10 mouse cellular contexts compared by ENCODE assay signal in the genomic region with DNA sequence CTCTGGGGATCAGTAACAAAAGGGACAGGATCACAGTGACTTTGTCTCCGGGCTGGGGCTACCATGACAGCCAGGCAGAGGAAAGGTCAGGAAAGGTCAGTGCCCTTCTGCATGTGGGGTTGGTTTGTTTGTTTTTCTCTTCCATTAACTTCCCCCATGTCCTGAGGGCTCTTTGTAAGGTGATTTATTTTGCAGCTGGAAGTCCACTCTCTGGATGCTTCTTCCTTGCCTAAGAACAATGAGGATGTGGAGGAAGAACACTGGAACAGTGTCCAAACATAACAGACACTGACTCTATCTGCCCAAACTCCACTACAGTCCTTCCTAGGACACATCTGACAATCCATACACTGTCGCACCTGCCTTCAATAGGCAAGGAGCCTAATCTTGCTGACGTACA.
DNase-seq lines count a peak whose midpoint lies in the region; ATAC-seq and TF ChIP-seq lines count a peak whose summit lies in the region.
"Had no signal": no experiment of that assay in that cellular context is flagged by ENCODE, and none has a peak within 500 bp of the region (broad histone marks: within the 10 kb centered on the region; RNA-seq: fewer than 3 reads in every experiment).

No protein-coding gene starts in this region.

- intact Hi-C loops in heart, adult 2 months (cut with DNase I) = loop anchor here (1.0 to 5.0 kb wide), 3 partner anchors 70 to 229 kb away; a partner anchor contains a TSS

- 38% methylated on average over 3 of the region's 3 CpGs for WGBS in heart, adult 2 months
- WGBS in heart, embryonic 12.5 days = 27% methylated on average over 3 of the region's 3 CpGs
- WGBS in lung, postnatal 0 days = 43% methylated on average over 3 of the region's 3 CpGs
- WGBS in lung, adult 2 months = 50% methylated on average over 3 of the region's 3 CpGs
- 40% methylated on average over 3 of the region's 3 CpGs for WGBS in heart, postnatal 0 days
- 22% methylated on average over 3 of the region's 3 CpGs for WGBS in neural tube, embryonic 12.5 days

- peaks cover 5% of the 10 kb centered on the region for H3K36me3 ChIP-seq in heart, adult 2 months (ENCODE audit: control insufficient read depth, insufficient read depth, low read length)
- no peaks in the 10 kb centered on the region for H3K36me3 ChIP-seq in heart, embryonic 12.5 days
- no peaks in the 10 kb centered on the region for H3K36me3 ChIP-seq in lung, postnatal 0 days (ENCODE audit: insufficient read depth, low read length)
- no peaks in the 10 kb centered on the region for H3K36me3 ChIP-seq in heart, postnatal 0 days (replicated peaks; ENCODE audit: control insufficient read depth, insufficient read depth, low read length)
- H3K36me3 ChIP-seq in neural tube, embryonic 12.5 days = no peaks in the 10 kb centered on the region
- H3K36me3 ChIP-seq: intestine, embryonic 15.5 days had no signal

- no peak overlapping the region for H3K4me3 ChIP-seq in heart, adult 2 months
- no peak overlapping the region for H3K4me3 ChIP-seq in heart, embryonic 12.5 days
- no peak overlapping the region for H3K4me3 ChIP-seq in lung, postnatal 0 days (ENCODE audit: low read depth, low read length)
- H3K4me3 ChIP-seq in lung, adult 2 months (replicated peaks; ENCODE audit: extremely low read depth, low read depth, low read length) = no peak overlapping the region
- H3K4me3 ChIP-seq in heart, postnatal 0 days (ENCODE audit: low read depth, low read length) = no peak overlapping the region
- no peak overlapping the region for H3K4me3 ChIP-seq in neural tube, embryonic 12.5 days
- H3K4me3 ChIP-seq: intestine, embryonic 15.5 days had no signal

- DNase-seq in heart, adult 2 months = peak; percentile 33 to 47
- peak; percentile 22 for DNase-seq in lung, postnatal 0 days (ENCODE audit: low spot score)
- no peak for DNase-seq in lung, adult 2 months
- peak; percentile 36 for DNase-seq in heart, postnatal 0 days (ENCODE audit: low spot score)
- DNase-seq in cerebellum, postnatal 10 days = no peak
- DNase-seq in thymus, adult 18-20 months = no peak

- no peaks in the 10 kb centered on the region for H3K27me3 ChIP-seq in heart, adult 2 months (ENCODE audit: control insufficient read depth, insufficient read depth, low read length)
- no peaks in the 10 kb centered on the region for H3K27me3 ChIP-seq in heart, embryonic 12.5 days (replicated peaks)
- no peaks in the 10 kb centered on the region for H3K27me3 ChIP-seq in lung, postnatal 0 days (replicated peaks; ENCODE audit: insufficient read depth, low read length)
- H3K27me3 ChIP-seq in heart, postnatal 0 days (ENCODE audit: control insufficient read depth, insufficient read depth, low read length) = no peaks in the 10 kb centered on the region
- no peaks in the 10 kb centered on the region for H3K27me3 ChIP-seq in neural tube, embryonic 12.5 days (replicated peaks)
- H3K27me3 ChIP-seq: intestine, embryonic 15.5 days had no signal

- no peaks in the 10 kb centered on the region for H3K9me3 ChIP-seq in heart, embryonic 12.5 days (replicated peaks)
- no peaks in the 10 kb centered on the region for H3K9me3 ChIP-seq in lung, postnatal 0 days (ENCODE audit: low read length)
- no peaks in the 10 kb centered on the region for H3K9me3 ChIP-seq in heart, postnatal 0 days (replicated peaks; ENCODE audit: control insufficient read depth, low read length)
- no peaks in the 10 kb centered on the region for H3K9me3 ChIP-seq in neural tube, embryonic 12.5 days
- H3K9me3 ChIP-seq: intestine, embryonic 15.5 days had no signal

- TF ChIP-seq CTCF in heart, adult 2 months (IDR thresholded peaks at IDR 0.05) = no peak
- no peak for TF ChIP-seq CTCF in lung, postnatal 0 days (IDR thresholded peaks at IDR 0.05)
- no peak for TF ChIP-seq CTCF in lung, adult 2 months (IDR thresholded peaks at IDR 0.05; ENCODE audit: insufficient read depth, low read length)
- TF ChIP-seq CTCF in heart, postnatal 0 days (IDR thresholded peaks at IDR 0.05; ENCODE audit: low read depth) = no peak

- H3K4me1 ChIP-seq in heart, adult 2 months (ENCODE audit: control insufficient read depth, insufficient read depth, low read length) = peaks cover 8% of the 10 kb centered on the region
- peaks cover 13% of the 10 kb centered on the region for H3K4me1 ChIP-seq in heart, embryonic 12.5 days (replicated peaks)
- H3K4me1 ChIP-seq in lung, postnatal 0 days (ENCODE audit: insufficient read depth, low read depth, low read length) = no peaks in the 10 kb centered on the region
- H3K4me1 ChIP-seq in lung, adult 2 months (ENCODE audit: control insufficient read depth, insufficient read depth, low read length) = peaks cover 4% of the 10 kb centered on the region
- H3K4me1 ChIP-seq in heart, postnatal 0 days (ENCODE audit: control insufficient read depth, insufficient read depth) = 0 out of 2 replicates have a peak, but pooled peaks cover 3% of the 10 kb centered on the region
- no peaks in the 10 kb centered on the region for H3K4me1 ChIP-seq in neural tube, embryonic 12.5 days
- H3K4me1 ChIP-seq: intestine, embryonic 15.5 days had no signal

- H3K4me2 ChIP-seq in heart, embryonic 12.5 days = no peak overlapping the region
- H3K4me2 ChIP-seq in lung, postnatal 0 days (replicated peaks; ENCODE audit: low read depth, low read length) = no peak overlapping the region
- H3K4me2 ChIP-seq in heart, postnatal 0 days (ENCODE audit: low read depth, low read length) = no peak overlapping the region
- H3K4me2 ChIP-seq in neural tube, embryonic 12.5 days (replicated peaks) = no peak overlapping the region
- H3K4me2 ChIP-seq: intestine, embryonic 15.5 days had no signal

- TF ChIP-seq EP300 in heart, adult 2 months (IDR thresholded peaks at IDR 0.05; ENCODE audit: insufficient read depth, low read depth, low read length) = 0 out of 2 replicates have a peak, but pooled peaks have one; percentile 45
- no peak for TF ChIP-seq EP300 in lung, postnatal 0 days (IDR thresholded peaks at IDR 0.05)
- 0 out of 2 replicates have a peak, but pooled peaks have one; percentile 42 for TF ChIP-seq EP300 in heart, postnatal 0 days (IDR thresholded peaks at IDR 0.05; ENCODE audit: low read depth)

- peak; percentile 33; the same call in 1 of the 2 replicates for TF ChIP-seq POLR2A in heart, adult 2 months (IDR thresholded peaks at IDR 0.05; ENCODE audit: insufficient read depth, low read depth, low read length)
- no peak for TF ChIP-seq POLR2A in lung, adult 2 months (IDR thresholded peaks at IDR 0.05; ENCODE audit: borderline replicate concordance, extremely low read depth, low read depth, low read length)

- peak overlapping the region; percentile 18; the same call in 1 of the 2 replicates for H3K27ac ChIP-seq in heart, adult 2 months
- no peak overlapping the region for H3K27ac ChIP-seq in heart, embryonic 12.5 days (ENCODE audit: poor library complexity, severe bottlenecking)
- no peak overlapping the region for H3K27ac ChIP-seq in lung, postnatal 0 days (ENCODE audit: low read length)
- H3K27ac ChIP-seq in heart, postnatal 0 days (ENCODE audit: low read depth) = no peak overlapping the region
- no peak overlapping the region for H3K27ac ChIP-seq in neural tube, embryonic 12.5 days
- H3K27ac ChIP-seq: intestine, embryonic 15.5 days had no signal

- H3K9ac ChIP-seq in heart, adult 2 months (ENCODE audit: low read depth, low read length) = no peak overlapping the region
- H3K9ac ChIP-seq in heart, embryonic 12.5 days = no peak overlapping the region
- H3K9ac ChIP-seq in lung, postnatal 0 days (replicated peaks; ENCODE audit: low read depth) = no peak overlapping the region
- H3K9ac ChIP-seq in heart, postnatal 0 days (replicated peaks; ENCODE audit: low read depth, low read length) = no peak overlapping the region
- H3K9ac ChIP-seq in neural tube, embryonic 12.5 days = no peak overlapping the region
- H3K9ac ChIP-seq: intestine, embryonic 15.5 days had no signal

- no peak for ATAC-seq in heart, embryonic 12.5 days (ENCODE audit: insufficient number of reproducible peaks, low FRiP score)
- ATAC-seq in lung, postnatal 0 days = peak; percentile 72
- ATAC-seq in heart, postnatal 0 days (ENCODE audit: insufficient read depth, low read depth) = peak; percentile 69
- ATAC-seq in neural tube, embryonic 12.5 days (ENCODE audit: low FRiP score, low read depth) = peak; percentile 25; the same call in 1 of the 2 replicates
- ATAC-seq: intestine, embryonic 15.5 days; midbrain, embryonic 16.5 days had no signal

- H3K79me2 ChIP-seq in heart, adult 2 months (replicated peaks; ENCODE audit: control insufficient read depth, insufficient read depth, low read length) = no peaks in the 10 kb centered on the region

Comparison
In these comparisons a context has a peak if more than half of its experiments do, and no peak if none do; other contexts are left out.
1. DNase-seq: peak in heart, adult 2 months (2 of 2), lung, postnatal 0 days (single experiment) and heart, postnatal 0 days (single experiment); none in lung, adult 2 months (single experiment), cerebellum, postnatal 10 days (0 of 2) and thymus, adult 18-20 months (0 of 2).